Mouse (Mus musculus) CH12.LX (cell line): ENCODE measurements at regions not wholly inside any gene's neighbourhood (a gene's known extent, or its start where the extent isn't known, plus 50 kb on each side); places are given as distances from the start of the nearest gene placed in this dataset.

Experiments used
- DNase-seq: peaks from one replicate; pipeline ENCODE4 v3.0.0-alpha.2; 2013; ENCODE audit errors: extremely low read depth
- H3K27ac ChIP-seq: 2 replicates; pipeline ENCODE4 v1.5.1; 2012; ENCODE audit warnings: low read depth, mild to moderate bottlenecking, control low read depth, moderate library complexity; ENCODE audit not compliant: insufficient read depth
- H3K27me3 ChIP-seq: replicated peaks from 2 replicates; pipeline ENCODE3; 2012; ENCODE audit warnings: inconsistent platforms
- H3K36me3 ChIP-seq, 2 experiments: replicated peaks in 1 of 2; 2 replicates each; pipeline versions ENCODE3 to v1.6.1; 2012; ENCODE audit warnings: inconsistent platforms in 1 of 2, low read length in 1 of 2, mild to moderate bottlenecking in 1 of 2, mixed read lengths in 1 of 2, moderate library complexity in 1 of 2; ENCODE audit not compliant: control insufficient read depth in 1 of 2, insufficient read depth in 1 of 2
- H3K4me1 ChIP-seq, 2 experiments: 2 replicates each; pipeline ENCODE4 v1.6.1; 2012; ENCODE audit warnings: inconsistent platforms in 1 of 2, moderate library complexity in 1 of 2; ENCODE audit not compliant: insufficient read depth in 2 of 2, control insufficient read depth in 1 of 2
- H3K4me2 ChIP-seq: 2 replicates; pipeline ENCODE4 v1.6.1; 2012; ENCODE audit warnings: low read depth, mild to moderate bottlenecking, control low read depth; ENCODE audit not compliant: poor library complexity, insufficient read depth, severe bottlenecking
- H3K4me3 ChIP-seq, 3 experiments: fragments of 150-350 bp in 1 of 3; sonication (generic) in 1 of 3; replicated peaks in 1 of 3; 2 replicates each; pipeline versions ENCODE3 to v1.5.1; 2011 to 2012; ENCODE audit warnings: low read depth in 2 of 3, low read length in 2 of 3, mild to moderate bottlenecking in 2 of 3, moderate library complexity in 2 of 3, control low read depth in 1 of 3, improper control_type of control experiment in 1 of 3, inconsistent platforms in 1 of 3, mixed read lengths in 1 of 3; ENCODE audit not compliant: poor library complexity in 1 of 3
- H3K79me2 ChIP-seq: replicated peaks from 2 replicates; pipeline ENCODE4 v1.6.1; 2012; ENCODE audit warnings: mild to moderate bottlenecking, moderate library complexity; ENCODE audit not compliant: control insufficient read depth, poor library complexity, insufficient read depth, severe bottlenecking; ENCODE audit errors: extremely low read depth
- H3K9ac ChIP-seq: 2 replicates; pipeline ENCODE4 v1.6.1; 2012; ENCODE audit warnings: low read depth, mild to moderate bottlenecking, control low read depth, moderate library complexity; ENCODE audit not compliant: insufficient read depth
- H3K9me3 ChIP-seq: replicated peaks from 2 replicates; pipeline ENCODE3; 2012; ENCODE audit warnings: low read length, inconsistent platforms, mixed read lengths
- BHLHE40 ChIP-seq: IDR thresholded peaks from 2 replicates; pipeline ENCODE4 v1.6.1; 2011; ENCODE audit warnings: mild to moderate bottlenecking, low read depth, low read length, improper control_type of control experiment
- CHD2 ChIP-seq: IDR thresholded peaks from 2 replicates; pipeline ENCODE4 v1.6.1; 2011; ENCODE audit warnings: low read length, improper control_type of control experiment
- E2F4 ChIP-seq: IDR thresholded peaks from 2 replicates; pipeline ENCODE4 v1.6.1; 2011; ENCODE audit warnings: low read depth, low read length, improper control_type of control experiment; ENCODE audit not compliant: insufficient replicate concordance
- ELF1 ChIP-seq: IDR thresholded peaks from 2 replicates; pipeline ENCODE4 v1.6.1; 2014; ENCODE audit warnings: low read depth, mild to moderate bottlenecking, inconsistent platforms, low read length, improper control_type of control experiment
- GABPA ChIP-seq: IDR thresholded peaks from 2 replicates; pipeline ENCODE4 v1.6.1; 2012; ENCODE audit warnings: low read depth, low read length, improper control_type of control experiment, inconsistent platforms; ENCODE audit not compliant: insufficient replicate concordance
- IRF4 ChIP-seq: IDR thresholded peaks from 2 replicates; pipeline ENCODE4 v1.6.1; 2014; ENCODE audit warnings: low read depth, mild to moderate bottlenecking, inconsistent platforms, low read length, improper control_type of control experiment
- JUND ChIP-seq: conservative IDR thresholded peaks from 2 replicates; pipeline ENCODE4 v1.6.1; 2011; ENCODE audit warnings: low read depth, low read length, improper control_type of control experiment
- MAFK ChIP-seq: IDR thresholded peaks from 2 replicates; pipeline ENCODE4 v1.6.1; 2011; ENCODE audit warnings: low read length, improper control_type of control experiment; ENCODE audit not compliant: insufficient replicate concordance
- MAX ChIP-seq: IDR thresholded peaks from 2 replicates; pipeline ENCODE4 v1.6.1; 2011; ENCODE audit warnings: low read length, improper control_type of control experiment
- MAZ ChIP-seq: IDR thresholded peaks from 2 replicates; pipeline ENCODE4 v1.6.1; 2012; ENCODE audit warnings: low read depth, mild to moderate bottlenecking, inconsistent platforms, low read length, improper control_type of control experiment, moderate library complexity
- MYC ChIP-seq: IDR thresholded peaks from 2 replicates; pipeline ENCODE4 v1.6.1; 2011; ENCODE audit warnings: low read depth, mild to moderate bottlenecking, improper control_type of control experiment, low read length
- NELFE ChIP-seq: IDR thresholded peaks from 2 replicates; pipeline ENCODE4 v1.6.1; 2011; ENCODE audit warnings: low read depth, low read length, improper control_type of control experiment
- PAX5 ChIP-seq: IDR thresholded peaks from 2 replicates; pipeline ENCODE4 v1.6.1; 2012; ENCODE audit warnings: low read length, inconsistent platforms, mixed read lengths
- POLR2A ChIP-seq: IDR thresholded peaks from 2 replicates; pipeline ENCODE4 v1.6.1; 2011; ENCODE audit warnings: low read depth, mild to moderate bottlenecking, improper control_type of control experiment, low read length
- RAD21 ChIP-seq: IDR thresholded peaks from 2 replicates; pipeline ENCODE4 v1.6.1; 2011; ENCODE audit warnings: low read depth, mild to moderate bottlenecking, low read length, improper control_type of control experiment, moderate library complexity
- SIN3A ChIP-seq: IDR thresholded peaks from 2 replicates; pipeline ENCODE4 v1.6.1; 2012; ENCODE audit warnings: low read length, improper control_type of control experiment, inconsistent platforms
- UBTF ChIP-seq: IDR thresholded peaks from 2 replicates; pipeline ENCODE4 v1.6.1; 2012; ENCODE audit warnings: low read depth, mild to moderate bottlenecking, inconsistent platforms, low read length, improper control_type of control experiment, moderate library complexity
- ZKSCAN1 ChIP-seq: IDR thresholded peaks from 2 replicates; pipeline ENCODE4 v1.6.1; 2012; ENCODE audit warnings: low read depth, inconsistent platforms, low read length, improper control_type of control experiment, borderline replicate concordance
- ZMIZ1 ChIP-seq: IDR thresholded peaks from 2 replicates; pipeline ENCODE4 v1.6.1; 2012; ENCODE audit warnings: low read depth, mild to moderate bottlenecking, inconsistent platforms, low read length, improper control_type of control experiment
- dilution Hi-C: fragments of 300-500 bp; cut with MboI; formaldehyde crosslinking; loops from 2 replicates; pipeline ENCODE4 v1.14.3; 2020; ENCODE audit warnings: low sequenced_read_pairs; ENCODE audit not compliant: extremely low pct_unique_long_range_greater_than_20kb, extremely low pct_ligation_motif_present
- in situ Hi-C: fragments of 300-500 bp; cut with MboI; formaldehyde crosslinking; loops from 3 replicates; pipeline ENCODE4 v1.14.3; 2019; ENCODE audit warnings: low sequenced_read_pairs, low pct_ligation_motif_present, low pct_unique_long_range_greater_than_20kb, mixed read lengths

DNA sequence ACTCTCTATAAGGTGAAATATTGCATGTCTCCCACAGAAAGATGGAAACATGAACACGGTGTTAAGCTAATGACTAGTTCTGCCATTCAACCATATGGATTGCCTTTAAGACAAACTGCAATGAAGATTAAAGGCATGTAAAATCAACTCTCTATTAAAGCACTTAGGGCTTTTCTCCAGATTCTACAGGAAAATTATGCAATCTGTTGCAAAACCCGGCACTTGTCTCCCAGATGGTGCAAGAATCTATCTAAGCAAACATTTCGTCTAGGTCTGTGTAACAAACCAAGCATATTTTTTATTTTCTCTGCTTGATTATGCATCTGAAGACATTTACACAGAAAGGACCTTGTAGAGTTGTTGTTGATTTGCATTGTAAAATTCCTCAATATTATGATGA, 1682.9 kb downstream of the Cdh8 start:
- no peak for TF ChIP-seq ZKSCAN1
- TF ChIP-seq IRF4: no peak
- TF ChIP-seq POLR2A: no peak
- no peak for TF ChIP-seq PAX5
- no peak for TF ChIP-seq ELF1
- TF ChIP-seq BHLHE40: no peak
- TF ChIP-seq ZMIZ1: no peak
- no peak for TF ChIP-seq GABPA
- no peak for TF ChIP-seq CHD2
- TF ChIP-seq NELFE: no peak
- no peak for DNase-seq
- no peak overlapping the region for H3K27ac ChIP-seq
- in situ Hi-C loops (no loop called here), dilution Hi-C loops (no loop called here)
- H3K9me3 ChIP-seq: peaks cover 18% of the 10 kb centered on the region
- H3K27me3 ChIP-seq: no peaks in the 10 kb centered on the region
- H3K9ac ChIP-seq: no peak overlapping the region
- no peak overlapping the region for H3K4me2 ChIP-seq
- no peaks in the 10 kb centered on the region for H3K36me3 ChIP-seq
- H3K4me3 ChIP-seq: no peak overlapping the region
- no peaks in the 10 kb centered on the region for H3K79me2 ChIP-seq
- H3K4me1 ChIP-seq: no peaks in the 10 kb centered on the region

DNA sequence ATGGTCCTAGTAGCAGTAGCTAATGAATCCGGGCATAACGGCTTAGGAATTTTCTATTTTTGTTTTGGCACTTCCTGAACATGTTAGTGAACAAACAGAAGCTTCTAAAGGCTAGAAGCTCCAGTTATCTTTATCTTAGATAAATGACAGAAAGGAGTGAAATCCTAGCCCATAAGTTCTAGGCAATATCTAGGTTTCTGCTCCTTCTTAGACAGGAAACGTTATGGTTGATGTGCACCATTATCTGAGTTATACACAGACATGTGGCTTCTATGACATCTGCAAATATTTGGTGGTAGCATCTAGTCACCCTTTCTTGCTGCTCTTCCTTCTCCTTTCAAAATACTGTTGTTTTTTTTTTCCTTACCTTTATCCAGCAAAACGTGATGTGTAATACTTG, 1693.6 kb downstream of the Cdh8 start:
- Histone ChIP-seq H3K9ac (no peak overlapping the region), H3K9me3 (peaks cover 17% of the 10 kb centered on the region), H3K4me2 (no peak overlapping the region), H3K36me3 (no peaks in the 10 kb centered on the region), H3K4me1 (no peaks in the 10 kb centered on the region), H3K4me3 (no peak overlapping the region), H3K27ac (no peak overlapping the region), H3K79me2 (no peaks in the 10 kb centered on the region), H3K27me3 (no peaks in the 10 kb centered on the region)
- dilution Hi-C loops: no loop called here
- TF ChIP-seq SIN3A (no peak), BHLHE40 (no peak), E2F4 (no peak), NELFE (no peak)
- in situ Hi-C loops: no loop called here
- no peak for DNase-seq

DNA sequence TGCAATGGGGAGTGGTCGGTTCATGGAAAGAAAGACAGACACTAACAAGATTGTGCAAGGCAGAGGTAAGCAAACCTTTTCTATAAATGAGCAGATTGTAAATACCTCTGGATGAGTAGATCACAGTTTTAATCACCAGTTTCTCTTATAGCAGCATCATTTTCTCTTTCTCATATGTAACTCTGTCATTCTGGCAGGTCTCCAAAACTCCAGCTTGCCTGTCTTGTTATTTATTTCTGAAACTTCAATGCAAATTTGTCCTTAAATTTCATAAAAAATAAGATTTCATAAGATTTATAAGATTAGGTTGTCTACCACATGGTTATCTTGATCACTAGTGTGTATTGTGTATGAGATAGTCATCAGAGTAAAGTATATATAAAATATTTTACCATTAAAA, 1714.6 kb downstream of the Cdh8 start:
- Histone ChIP-seq H3K9ac (no peak overlapping the region), H3K4me2 (no peak overlapping the region), H3K27me3 (no peaks in the 10 kb centered on the region)
- in situ Hi-C loops: no loop called here
- dilution Hi-C loops: no loop called here
- no peak for TF ChIP-seq MAZ
- no peak for TF ChIP-seq JUND
- TF ChIP-seq IRF4: no peak
- no peak for TF ChIP-seq MAX
- no peak for TF ChIP-seq CHD2
- TF ChIP-seq MAFK: no peak
- TF ChIP-seq RAD21: no peak
- no peak for TF ChIP-seq UBTF
- no peak for TF ChIP-seq ZMIZ1
- no peak for TF ChIP-seq MYC
- TF ChIP-seq, all 38 proteins: peak for 0
- H3K36me3 ChIP-seq: no peaks in the 10 kb centered on the region
- no peaks in the 10 kb centered on the region for H3K79me2 ChIP-seq
- peaks cover 12% of the 10 kb centered on the region for H3K9me3 ChIP-seq
- H3K4me3 ChIP-seq: no peak overlapping the region
- no peaks in the 10 kb centered on the region for H3K4me1 ChIP-seq
- no peak for DNase-seq
- no peak overlapping the region for H3K27ac ChIP-seq
